ENCODE assay signal across 16 mouse cellular contexts in the genomic region with DNA sequence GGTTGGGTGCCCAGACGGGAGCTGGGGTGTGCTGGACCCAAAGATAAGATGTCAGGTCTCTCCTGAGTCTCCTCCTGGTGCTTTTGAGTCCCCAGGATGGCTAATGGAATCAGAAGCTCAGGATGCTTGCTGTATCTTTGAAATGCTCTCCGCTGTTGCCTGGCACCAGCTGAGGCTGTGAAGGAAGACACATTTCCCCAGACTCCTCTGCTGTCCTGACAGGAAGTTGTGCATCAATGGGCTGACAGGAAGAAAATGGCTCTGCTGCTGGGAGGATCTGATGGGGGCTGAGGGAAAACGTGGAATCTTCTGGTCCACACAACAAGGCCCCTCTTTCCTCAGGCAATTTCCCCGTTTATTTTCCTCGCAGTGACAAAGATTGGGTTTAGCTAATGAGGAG. TPM values are rescaled to one million over a fixed set of nuclear protein-coding genes. Genes with fewer than 3 reads are reported as not detected.
A peak's percentile ranks its signal among the peaks of the same experiment; 100 is the strongest.
DNase-seq lines count a peak whose midpoint lies in the region; ATAC-seq and TF ChIP-seq lines count a peak whose summit lies in the region.
"Had no signal": no experiment of that assay in that cellular context is flagged by ENCODE, and none has a peak within 500 bp of the region (broad histone marks: within the 10 kb centered on the region; RNA-seq: fewer than 3 reads in every experiment).

No protein-coding gene starts in this region.

- no peak overlapping the region for H3K9ac ChIP-seq in kidney, postnatal 0 days (ENCODE audit: low read depth, low read length)
- H3K9ac ChIP-seq in neural tube, embryonic 13.5 days: no peak overlapping the region
- H3K9ac ChIP-seq: limb, embryonic 12.5 days had no signal

- no peaks in the 10 kb centered on the region for H3K9me3 ChIP-seq in kidney, postnatal 0 days (replicated peaks; ENCODE audit: low read length)
- no peaks in the 10 kb centered on the region for H3K9me3 ChIP-seq in neural tube, embryonic 13.5 days
- H3K9me3 ChIP-seq: embryonic facial prominence, embryonic 10.5 days; limb, embryonic 12.5 days had no signal

- no peak for ATAC-seq in kidney, postnatal 0 days (replicated peaks; ENCODE audit: low FRiP score, low read depth)
- no peak for ATAC-seq in neural tube, embryonic 13.5 days (ENCODE audit: low read depth)
- ATAC-seq: intestine, postnatal 0 days had no signal

- no peak overlapping the region for H3K4me2 ChIP-seq in kidney, postnatal 0 days (ENCODE audit: low read length)
- no peak overlapping the region for H3K4me2 ChIP-seq in neural tube, embryonic 13.5 days
- H3K4me2 ChIP-seq: limb, embryonic 12.5 days had no signal

- H3K4me3 ChIP-seq in kidney, postnatal 0 days (replicated peaks; ENCODE audit: low read depth, low read length): no peak overlapping the region
- no peak overlapping the region for H3K4me3 ChIP-seq in neural tube, embryonic 13.5 days
- H3K4me3 ChIP-seq: embryonic facial prominence, embryonic 10.5 days; limb, embryonic 12.5 days; myocyte had no signal

- 30% methylated on average over 5 of the region's 5 CpGs for WGBS in kidney, postnatal 0 days
- WGBS in neural tube, embryonic 13.5 days: 42% methylated on average over 5 of the region's 5 CpGs

- no peak overlapping the region for H3K27ac ChIP-seq in kidney, postnatal 0 days
- peak overlapping the region; percentile 40 for H3K27ac ChIP-seq in neural tube, embryonic 13.5 days (replicated peaks)
- H3K27ac ChIP-seq: embryonic facial prominence, embryonic 10.5 days; limb, embryonic 12.5 days; macrophage had no signal

- H3K36me3 ChIP-seq in kidney, postnatal 0 days (ENCODE audit: insufficient read depth, low read length): no peaks in the 10 kb centered on the region
- no peaks in the 10 kb centered on the region for H3K36me3 ChIP-seq in neural tube, embryonic 13.5 days
- H3K36me3 ChIP-seq: embryonic facial prominence, embryonic 10.5 days; limb, embryonic 12.5 days had no signal

- peak; percentile 13 for DNase-seq in adrenal gland, postnatal 14 days
- no peak for DNase-seq in adrenal gland, adult 2 months
- DNase-seq in kidney, postnatal 0 days (ENCODE audit: low spot score): peak; percentile 40
- no peak for DNase-seq in kidney, adult 18-20 months
- DNase-seq in neural tube, embryonic 10.5 days (ENCODE audit: extremely low spot score, low spot score): no peak
- DNase-seq in telencephalon, adult 2 months (ENCODE audit: low read depth, low spot score): peak; percentile 43
- no peak for DNase-seq in heart, adult 8-10 months (ENCODE audit: low spot score)
- DNase-seq: adrenal gland, postnatal 25 days; gastrocnemius, postnatal 36 days; thymus, adult 18-20 months had no signal

- H3K27me3 ChIP-seq in kidney, postnatal 0 days (ENCODE audit: insufficient read depth, low read length): no peaks in the 10 kb centered on the region
- H3K27me3 ChIP-seq in neural tube, embryonic 13.5 days: peaks cover 4% of the 10 kb centered on the region; the same call in 1 of the 2 replicates
- H3K27me3 ChIP-seq: limb, embryonic 12.5 days had no signal

- no peak for TF ChIP-seq CTCF in kidney, postnatal 0 days (IDR thresholded peaks at IDR 0.05; ENCODE audit: low read depth)

- no peaks in the 10 kb centered on the region for H3K4me1 ChIP-seq in kidney, postnatal 0 days (replicated peaks; ENCODE audit: insufficient read depth, low read length)
- peaks cover 25% of the 10 kb centered on the region for H3K4me1 ChIP-seq in neural tube, embryonic 13.5 days (replicated peaks)
- H3K4me1 ChIP-seq: embryonic facial prominence, embryonic 10.5 days; limb, embryonic 12.5 days had no signal

RNA-seq across cellular contexts. Expression of a gene that starts 27.0 kb away (rescaled TPM):
- total RNA-seq in adrenal gland, postnatal 14 days (2021): 5.3 and 5.7 TPM in 2 replicates
- total RNA-seq in adrenal gland, adult 2 months (2021): 1 to 10 TPM; 3.1 to 5.2 TPM
- 1.7 and 2.0 TPM in 2 replicates for polyA plus RNA-seq in adrenal gland, adult 2 months (2012; rRNA removed)
- polyA plus RNA-seq in kidney, postnatal 0 days (2015; fragmentation: Nextera tagmentation; extraction: Ambion mirVana): 1.4 and 1.6 TPM in 2 replicates
- polyA plus RNA-seq in neural tube, embryonic 13.5 days (2015; fragmentation: Nextera tagmentation; extraction: Ambion mirVana): 4.8 and 5.5 TPM in 2 replicates
- 1 to 10 TPM; 2.1 to 3.4 (median 2.4) TPM for total RNA-seq in heart, adult 8-10 months (2022)

Comparison
In these comparisons a context has a peak if more than half of its experiments do, and no peak if none do; other contexts are left out.
1. DNase-seq: peak in adrenal gland, postnatal 14 days (single experiment), kidney, postnatal 0 days (single experiment) and telencephalon, adult 2 months (single experiment); none in adrenal gland, adult 2 months (single experiment), kidney, adult 18-20 months (single experiment), neural tube, embryonic 10.5 days (single experiment) and heart, adult 8-10 months (single experiment).